Mouse (Mus musculus) kidney, embryonic 15.5 days (tissue): ENCODE measurements at regions not wholly inside any gene's neighbourhood (a gene's known extent, or its start where the extent isn't known, plus 50 kb on each side); places are given as distances from the start of the nearest gene placed in this dataset.

ENCODE experiments used
- ATAC-seq: fragments of 200-750 bp; cut with Nextera tagmentation; replicated peaks from 2 replicates; pipeline ENCODE4 v1.8.0; 2017; ENCODE audit warnings: moderate TSS enrichment; ENCODE audit not compliant: low FRiP score
- H3K27ac ChIP-seq: fragments of 300-500 bp; sonication (generic); 2 replicates; pipeline ENCODE4 v1.5.1; 2015; ENCODE audit warnings: mild to moderate bottlenecking, inconsistent platforms
- H3K27me3 ChIP-seq: fragments of 300-500 bp; sonication (generic); 2 replicates; pipeline ENCODE4 v1.6.1; 2015; ENCODE audit warnings: inconsistent platforms
- H3K36me3 ChIP-seq: fragments of 300-500 bp; sonication (generic); 2 replicates; pipeline ENCODE4 v1.6.1; 2015; ENCODE audit warnings: inconsistent platforms
- H3K4me1 ChIP-seq: fragments of 300-500 bp; sonication (generic); 2 replicates; pipeline ENCODE4 v1.6.1; 2015; ENCODE audit warnings: inconsistent platforms
- H3K4me2 ChIP-seq: fragments of 300-500 bp; sonication (generic); 2 replicates; pipeline ENCODE4 v1.6.1; 2015; ENCODE audit warnings: moderate library complexity, mild to moderate bottlenecking, inconsistent platforms
- H3K4me3 ChIP-seq: fragments of 300-500 bp; sonication (generic); replicated peaks from 2 replicates; pipeline ENCODE4 v1.5.1; 2015; ENCODE audit warnings: mild to moderate bottlenecking, inconsistent platforms
- H3K9ac ChIP-seq: fragments of 300-500 bp; sonication (generic); 2 replicates; pipeline ENCODE4 v1.6.1; 2015; ENCODE audit warnings: mild to moderate bottlenecking, inconsistent platforms
- H3K9me3 ChIP-seq: fragments of 300-500 bp; sonication (generic); replicated peaks from 2 replicates; pipeline ENCODE4 v1.6.1; 2016; ENCODE audit warnings: inconsistent platforms
- WGBS: fragments of 180-500 bp; shearing (Covaris S2); methylation state at CpG from one replicate; pipeline ENCODE4 v1.1.7; 2015; ENCODE audit warnings: mixed read lengths; 5-methylcytosine and 5-hydroxymethylcytosine counted together

GRCm38 (mm10) chr1:18668901-18669300 is 404.0 kb upstream of the Defb41 start:
- no peak overlapping the region for H3K27ac ChIP-seq

GRCm38 (mm10) chr1:18668265-18668664 is 403.3 kb upstream of the Defb41 start:
- WGBS: 85% methylated on average over 5 of the region's 5 CpGs
- ATAC-seq: no peak
- Histone ChIP-seq H3K4me3 (no peak overlapping the region), H3K4me2 (no peak overlapping the region), H3K27me3 (no peaks in the 10 kb centered on the region), H3K9me3 (no peaks in the 10 kb centered on the region), H3K27ac (no peak overlapping the region), H3K36me3 (no peaks in the 10 kb centered on the region), H3K4me1 (no peaks in the 10 kb centered on the region), H3K9ac (no peak overlapping the region)

More at GRCm38 (mm10) chr1:18668901-18669300, 404.0 kb upstream of the Defb41 start:
- Histone ChIP-seq H3K36me3 (no peaks in the 10 kb centered on the region), H3K4me1 (no peaks in the 10 kb centered on the region), H3K9me3 (no peaks in the 10 kb centered on the region), H3K4me3 (no peak overlapping the region), H3K9ac (no peak overlapping the region), H3K27me3 (no peaks in the 10 kb centered on the region), H3K4me2 (no peak overlapping the region)
- WGBS: 88% methylated on average over 7 of the region's 7 CpGs
- ATAC-seq: no peak

DNA sequence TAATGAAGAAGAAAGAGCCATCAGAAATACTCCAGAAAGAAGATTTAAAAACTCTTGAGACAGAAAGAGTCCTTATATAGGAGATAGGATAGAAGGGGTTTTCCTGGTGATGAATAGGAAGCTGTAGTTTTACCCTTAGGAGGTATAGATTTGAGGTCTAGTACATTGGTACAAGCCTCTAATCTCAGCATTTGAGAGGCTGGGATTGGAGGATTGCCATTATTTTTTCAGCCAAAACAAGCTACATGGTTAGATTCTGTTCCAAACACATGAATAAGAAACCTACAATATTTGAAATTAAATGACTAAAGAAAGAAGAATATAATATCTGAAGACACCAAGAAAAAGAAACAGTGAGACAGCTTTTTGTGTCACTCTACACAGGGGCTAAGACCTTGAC is 375.9 kb upstream of the Defb41 start:
- Histone ChIP-seq H3K4me1 (no peaks in the 10 kb centered on the region), H3K27ac (no peak overlapping the region), H3K9ac (no peak overlapping the region), H3K27me3 (no peaks in the 10 kb centered on the region), H3K9me3 (no peaks in the 10 kb centered on the region), H3K4me3 (no peak overlapping the region), H3K36me3 (no peaks in the 10 kb centered on the region), H3K4me2 (no peak overlapping the region)
- no peak for ATAC-seq

DNA sequence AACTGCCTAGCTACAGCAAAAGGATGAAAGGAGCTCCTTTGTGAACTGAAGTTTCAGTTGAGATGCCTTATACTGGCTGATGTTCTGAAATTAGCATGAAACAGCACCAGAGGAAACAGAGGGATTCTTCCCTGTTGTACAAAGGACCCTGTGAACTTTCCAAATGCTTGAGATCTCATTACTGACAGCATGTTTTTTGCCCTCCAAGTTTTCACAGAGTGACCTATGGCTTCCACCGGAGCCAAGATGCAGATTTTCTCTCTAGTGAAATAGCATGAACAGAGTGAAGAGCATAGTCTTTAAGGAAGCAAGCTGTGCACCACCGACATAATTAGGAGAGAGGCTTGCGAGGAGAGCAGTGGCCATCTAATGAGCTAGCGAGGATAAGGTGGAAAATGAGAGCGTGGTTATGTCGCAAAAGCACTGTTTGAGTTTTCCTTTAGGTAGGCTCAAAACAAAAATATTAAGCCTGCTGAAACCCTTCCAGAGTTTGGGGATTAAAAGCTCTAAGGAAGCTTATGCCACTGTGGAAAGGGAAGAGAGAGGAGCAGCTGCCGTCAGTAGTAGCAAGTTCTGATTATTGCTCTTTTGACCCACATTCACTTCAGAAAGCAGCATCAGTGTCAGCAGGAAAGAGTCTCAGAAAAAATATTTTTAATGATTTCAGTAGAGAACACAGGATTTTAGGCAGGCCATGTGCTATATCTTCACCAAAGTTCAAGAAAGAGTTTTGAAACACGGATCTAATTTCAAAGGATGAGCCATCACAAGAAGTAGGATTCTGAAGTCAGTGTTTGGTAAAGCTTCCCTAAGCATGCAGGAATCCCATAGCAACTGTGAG is 374.7 kb upstream of the Defb41 start:
- no peak overlapping the region for H3K4me3 ChIP-seq
- H3K27ac ChIP-seq: no peak overlapping the region
- H3K36me3 ChIP-seq: no peaks in the 10 kb centered on the region
- no peaks in the 10 kb centered on the region for H3K27me3 ChIP-seq
- no peak for ATAC-seq
- H3K4me1 ChIP-seq: no peaks in the 10 kb centered on the region
- no peak overlapping the region for H3K9ac ChIP-seq
- no peak overlapping the region for H3K4me2 ChIP-seq
- H3K9me3 ChIP-seq: no peaks in the 10 kb centered on the region
- WGBS: 54% methylated on average over 8 of the region's 8 CpGs

DNA sequence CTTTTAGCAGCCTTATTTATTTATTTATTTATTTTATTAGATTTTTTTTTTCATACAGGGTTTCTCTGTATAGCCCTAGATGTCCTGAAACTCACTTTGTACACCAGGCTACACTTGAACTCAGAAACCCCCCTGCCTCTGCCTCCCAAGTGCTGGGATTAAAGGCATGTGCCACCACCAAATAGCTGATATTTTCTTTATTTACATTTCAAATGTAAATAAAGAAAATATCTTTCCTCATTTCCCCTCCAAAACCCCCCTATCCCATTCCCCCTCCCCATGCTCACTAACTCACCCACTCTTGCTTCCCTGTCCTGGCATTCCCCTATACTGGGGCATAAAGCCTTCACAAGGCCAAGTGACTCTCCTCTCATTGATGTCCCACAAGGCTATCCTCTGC is 372.4 kb upstream of the Defb41 start:
- Histone ChIP-seq H3K4me2 (no peak overlapping the region), H3K36me3 (no peaks in the 10 kb centered on the region), H3K9ac (no peak overlapping the region), H3K27me3 (no peaks in the 10 kb centered on the region), H3K4me1 (no peaks in the 10 kb centered on the region), H3K4me3 (no peak overlapping the region), H3K9me3 (no peaks in the 10 kb centered on the region), H3K27ac (no peak overlapping the region)
- ATAC-seq: no peak

- H3K4me2 ChIP-seq: no peak overlapping the region
Observed at GRCm38 (mm10) chr1:18610231-18610630, 345.3 kb upstream of the Defb41 start.

DNA sequence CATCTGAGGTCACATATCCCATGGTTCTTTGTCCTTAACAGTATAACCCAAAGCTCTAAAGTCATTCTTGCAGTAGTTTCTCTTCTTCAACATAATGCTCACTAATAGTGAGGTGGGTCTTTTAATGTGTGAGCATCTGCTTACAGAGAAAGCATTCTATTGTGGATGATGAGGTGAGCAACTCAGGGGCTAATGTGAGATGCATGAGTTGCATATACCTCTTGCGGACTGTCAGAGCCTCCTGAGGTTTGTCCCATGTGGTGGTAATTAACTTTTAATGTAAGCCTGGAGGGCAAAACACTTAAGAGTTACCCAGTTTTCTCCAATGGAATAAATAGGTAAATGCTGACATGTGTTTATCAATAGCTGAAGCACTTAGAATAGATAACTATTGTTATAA is 334.9 kb upstream of the Defb41 start:
- H3K4me2 ChIP-seq: no peak overlapping the region
- ATAC-seq: no peak
- no peaks in the 10 kb centered on the region for H3K4me1 ChIP-seq
- H3K4me3 ChIP-seq: no peak overlapping the region
- H3K9me3 ChIP-seq: no peaks in the 10 kb centered on the region
- WGBS: 90% methylated on average over 1 of the region's 1 CpGs
- H3K27ac ChIP-seq: no peak overlapping the region
- H3K27me3 ChIP-seq: no peaks in the 10 kb centered on the region
- H3K36me3 ChIP-seq: no peaks in the 10 kb centered on the region
- H3K9ac ChIP-seq: no peak overlapping the region

More at GRCm38 (mm10) chr1:18610231-18610630, 345.3 kb upstream of the Defb41 start:
- Histone ChIP-seq H3K36me3 (no peaks in the 10 kb centered on the region), H3K4me1 (no peaks in the 10 kb centered on the region), H3K9me3 (no peaks in the 10 kb centered on the region), H3K27me3 (no peaks in the 10 kb centered on the region), H3K9ac (no peak overlapping the region), H3K4me3 (no peak overlapping the region), H3K27ac (no peak overlapping the region)
- ATAC-seq: no peak
- 85% methylated on average over 7 of the region's 7 CpGs for WGBS

DNA sequence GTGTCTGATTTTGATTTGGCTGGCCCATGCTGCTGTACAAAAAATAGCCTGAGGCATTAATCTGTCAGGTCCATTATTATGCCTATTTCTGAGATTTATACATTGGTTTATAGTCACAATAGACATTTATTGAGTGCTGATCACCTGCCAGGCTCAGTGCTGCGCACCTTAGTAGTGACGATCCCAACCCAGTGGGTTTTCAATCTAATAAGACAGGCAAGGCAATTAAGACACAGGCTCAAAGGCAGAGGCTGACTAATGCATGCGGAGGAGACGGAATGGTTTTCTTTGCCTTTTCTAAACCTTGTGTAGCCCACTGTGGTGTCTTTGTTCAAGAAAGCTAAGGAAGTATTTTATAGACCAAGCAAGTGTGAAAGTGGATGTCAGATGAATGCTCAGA is 334.0 kb upstream of the Defb41 start:
- H3K9me3 ChIP-seq: no peaks in the 10 kb centered on the region
- H3K27ac ChIP-seq: no peak overlapping the region
- no peaks in the 10 kb centered on the region for H3K4me1 ChIP-seq
- H3K9ac ChIP-seq: no peak overlapping the region
- no peak overlapping the region for H3K4me3 ChIP-seq
- H3K36me3 ChIP-seq: no peaks in the 10 kb centered on the region
- ATAC-seq: no peak
- WGBS: 72% methylated on average over 4 of the region's 4 CpGs
- no peak overlapping the region for H3K4me2 ChIP-seq
- H3K27me3 ChIP-seq: no peaks in the 10 kb centered on the region

DNA sequence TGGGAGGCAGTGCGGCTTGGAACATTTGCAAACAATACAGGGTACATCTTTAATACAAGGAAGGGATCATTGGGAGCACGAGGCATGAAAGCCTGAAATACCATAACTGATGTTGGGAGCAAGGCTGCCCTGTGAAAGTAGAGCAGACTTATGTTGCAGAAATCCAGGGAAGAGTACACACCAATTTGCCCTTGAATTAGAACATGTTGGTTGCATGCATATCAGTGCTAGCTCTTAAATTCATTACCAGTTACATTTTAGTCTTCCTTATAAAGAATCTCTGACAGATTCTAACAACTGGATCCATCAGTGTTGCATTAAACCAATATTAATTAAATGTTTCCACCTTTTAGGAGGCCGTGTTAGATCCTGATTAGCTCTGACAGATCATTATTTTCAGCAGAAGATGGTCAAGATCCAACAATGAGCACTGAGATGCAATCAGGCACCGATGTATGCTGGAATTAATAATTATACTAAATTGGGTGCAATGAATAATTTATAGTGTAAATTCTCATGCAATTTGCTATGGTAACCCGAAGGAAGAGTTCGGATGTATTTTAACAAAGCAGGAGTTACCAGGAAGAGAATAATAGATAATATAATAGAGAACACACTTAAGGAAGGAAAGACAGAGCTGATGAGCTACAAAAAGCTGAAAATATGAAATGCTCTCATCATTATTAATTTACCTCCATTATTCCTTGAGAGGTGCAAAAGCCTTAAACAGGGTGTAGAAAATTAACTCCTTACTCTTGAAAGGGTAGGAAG is 318.6 kb upstream of the Defb41 start:
- ATAC-seq: no peak
- Histone ChIP-seq H3K9me3 (no peaks in the 10 kb centered on the region), H3K27ac (no peak overlapping the region), H3K36me3 (no peaks in the 10 kb centered on the region), H3K9ac (no peak overlapping the region), H3K4me1 (no peaks in the 10 kb centered on the region), H3K4me2 (no peak overlapping the region), H3K4me3 (no peak overlapping the region), H3K27me3 (no peaks in the 10 kb centered on the region)
- 84% methylated on average over 6 of the region's 6 CpGs for WGBS

DNA sequence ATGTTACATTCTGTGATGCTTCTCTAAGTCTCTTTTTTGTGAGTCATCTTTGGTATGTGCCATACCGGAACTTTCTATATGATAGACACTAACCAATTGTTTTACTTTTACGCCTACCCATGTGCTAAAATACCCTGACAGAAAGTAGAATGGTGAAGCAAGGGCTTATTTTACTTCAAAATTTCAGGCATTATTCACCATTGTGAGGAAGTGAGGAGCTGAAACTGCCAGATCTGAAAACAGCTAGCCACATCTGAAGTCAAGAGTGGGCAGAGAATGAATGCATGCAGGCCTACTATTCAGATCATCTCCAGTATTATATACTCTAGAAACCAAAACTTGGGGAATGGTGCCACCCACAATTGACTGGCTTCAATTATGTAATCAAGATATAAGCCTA is 313.7 kb upstream of the Defb41 start:
- no peak overlapping the region for H3K27ac ChIP-seq
- H3K9me3 ChIP-seq: no peaks in the 10 kb centered on the region
- no peak overlapping the region for H3K4me3 ChIP-seq
- H3K4me1 ChIP-seq: no peaks in the 10 kb centered on the region
- H3K27me3 ChIP-seq: no peaks in the 10 kb centered on the region
- no peaks in the 10 kb centered on the region for H3K36me3 ChIP-seq
- no peak for ATAC-seq
- 92% methylated on average over 2 of the region's 2 CpGs for WGBS
- no peak overlapping the region for H3K4me2 ChIP-seq
- H3K9ac ChIP-seq: no peak overlapping the region

DNA sequence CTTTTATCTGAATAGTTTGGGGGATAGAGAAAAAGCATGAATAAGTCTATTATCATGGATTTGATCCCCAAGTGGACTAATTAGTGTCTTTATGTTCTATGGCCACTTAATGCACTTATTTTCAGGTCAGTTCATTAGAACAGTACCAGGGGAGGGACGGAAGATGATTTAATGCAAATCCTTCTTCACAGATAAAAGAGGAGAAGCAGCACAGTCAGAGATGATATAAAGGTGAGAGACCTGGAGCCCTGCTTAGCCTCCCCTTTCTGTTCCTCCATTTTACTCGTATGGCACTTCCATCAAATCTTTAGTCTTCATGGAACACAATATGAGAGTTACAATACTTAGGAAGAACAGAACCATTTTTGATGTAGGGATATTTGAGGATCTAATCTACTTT is 302.1 kb upstream of the Defb41 start:
- ATAC-seq: no peak
- no peaks in the 10 kb centered on the region for H3K9me3 ChIP-seq
- no peak overlapping the region for H3K4me3 ChIP-seq
- H3K4me1 ChIP-seq: no peaks in the 10 kb centered on the region
- H3K27me3 ChIP-seq: no peaks in the 10 kb centered on the region
- H3K9ac ChIP-seq: no peak overlapping the region
- H3K36me3 ChIP-seq: no peaks in the 10 kb centered on the region
- WGBS: 75% methylated on average over 2 of the region's 2 CpGs
- no peak overlapping the region for H3K4me2 ChIP-seq
- H3K27ac ChIP-seq: no peak overlapping the region

DNA sequence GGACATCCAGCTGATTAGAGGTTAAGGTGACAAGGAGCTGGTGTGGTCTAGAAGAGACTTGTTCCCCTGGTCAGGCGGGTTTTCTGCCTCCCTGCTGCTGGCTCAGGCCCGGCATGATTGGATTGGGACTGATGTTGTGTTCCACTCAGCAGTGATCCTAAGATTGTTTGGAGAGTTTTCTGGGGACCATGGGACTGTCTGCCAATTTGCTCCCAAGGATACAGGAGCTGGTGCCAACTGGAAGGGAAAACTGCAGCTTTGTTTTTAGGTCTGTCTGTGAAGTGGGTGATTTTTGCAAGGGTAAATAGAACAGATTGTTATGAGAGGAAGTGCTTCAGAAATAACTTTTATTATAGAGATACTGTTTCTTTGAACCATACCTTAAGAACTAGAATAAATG is 286.3 kb upstream of the Defb41 start:
- Histone ChIP-seq H3K27me3 (no peaks in the 10 kb centered on the region), H3K4me1 (no peaks in the 10 kb centered on the region), H3K4me2 (no peak overlapping the region), H3K9me3 (no peaks in the 10 kb centered on the region), H3K9ac (no peak overlapping the region), H3K4me3 (no peak overlapping the region), H3K27ac (no peak overlapping the region), H3K36me3 (no peaks in the 10 kb centered on the region)
- no peak for ATAC-seq
- WGBS: 85% methylated on average over 2 of the region's 2 CpGs
